Mouse (Mus musculus) thymus, adult 2 months (tissue): ENCODE data around the gene Arf1. TPM values are rescaled to one million over a fixed set of nuclear protein-coding genes. Genes with fewer than 3 reads are reported as not detected.

ENCODE experiments used
- DNase-seq: peaks from one replicate; pipeline ENCODE4 v3.0.0; 2021
- H3K27ac ChIP-seq: fragments of 200-500 bp; 2 replicates; pipeline ENCODE4 v1.5.1; 2012; ENCODE audit warnings: low read length, control low read depth; ENCODE audit not compliant: control insufficient read depth, insufficient read depth
- H3K27me3 ChIP-seq: fragments of 200-500 bp; 2 replicates; pipeline ENCODE4 v1.6.1; 2012; ENCODE audit warnings: mild to moderate bottlenecking, low read length, moderate library complexity, mixed read lengths; ENCODE audit not compliant: control insufficient read depth, insufficient read depth
- H3K36me3 ChIP-seq: fragments of 200-500 bp; 2 replicates; pipeline ENCODE4 v1.6.1; 2012; ENCODE audit warnings: mild to moderate bottlenecking, low read length, moderate library complexity; ENCODE audit not compliant: control insufficient read depth, insufficient read depth
- H3K4me1 ChIP-seq: fragments of 200-500 bp; replicated peaks from 2 replicates; pipeline ENCODE4 v1.6.1; 2012; ENCODE audit warnings: low read length; ENCODE audit not compliant: control insufficient read depth, insufficient read depth
- H3K4me3 ChIP-seq: fragments of 200-500 bp; 2 replicates; pipeline ENCODE4 v1.5.1; 2012; ENCODE audit warnings: mild to moderate bottlenecking, low read length, control low read depth, moderate library complexity; ENCODE audit not compliant: control insufficient read depth, insufficient read depth
- CTCF ChIP-seq: fragments of 200-500 bp; IDR thresholded peaks from 2 replicates; pipeline ENCODE4 v1.5.1; 2012; ENCODE audit warnings: mild to moderate bottlenecking, control low read depth, low read length, moderate library complexity, borderline replicate concordance; ENCODE audit not compliant: control insufficient read depth, poor library complexity, insufficient read depth; ENCODE audit errors: extremely low read depth
- POLR2A ChIP-seq: fragments of 200-500 bp; IDR thresholded peaks from 2 replicates; pipeline ENCODE4 v1.6.1; 2012; ENCODE audit warnings: mild to moderate bottlenecking, low read length, control low read depth, moderate library complexity; ENCODE audit not compliant: control insufficient read depth, poor library complexity, insufficient read depth; ENCODE audit errors: extremely low read depth
- WGBS: fragments of 180-500 bp; shearing (Covaris S2); methylation state at CpG from one replicate; pipeline ENCODE4 v1.1.7; 2018; 5-methylcytosine and 5-hydroxymethylcytosine counted together
- polyA plus RNA-seq: library from polyadenylated mRNA; depleted of rRNA; stranded (reverse); fragments of >200 nt; gene quantifications from 2 replicates; pipeline ENCODE4 v1.2.3, GENCODE M21; 2012

The Arf1 gene
- polyA plus RNA-seq, 1 experiment, result 561 TPM

GRCm38 (mm10) chr11:59239796-59240195 is 11.7 kb upstream of the Arf1 start:
- 93% methylated on average over 4 of the region's 4 CpGs for WGBS
- TF ChIP-seq CTCF (no peak), POLR2A (no peak)
- Histone ChIP-seq H3K4me3 (no peak overlapping the region), H3K36me3 (no peaks in the 10 kb centered on the region), H3K27me3 (no peaks in the 10 kb centered on the region), H3K27ac (no peak overlapping the region), H3K4me1 (no peaks in the 10 kb centered on the region)
- DNase-seq, result no peak

DNA sequence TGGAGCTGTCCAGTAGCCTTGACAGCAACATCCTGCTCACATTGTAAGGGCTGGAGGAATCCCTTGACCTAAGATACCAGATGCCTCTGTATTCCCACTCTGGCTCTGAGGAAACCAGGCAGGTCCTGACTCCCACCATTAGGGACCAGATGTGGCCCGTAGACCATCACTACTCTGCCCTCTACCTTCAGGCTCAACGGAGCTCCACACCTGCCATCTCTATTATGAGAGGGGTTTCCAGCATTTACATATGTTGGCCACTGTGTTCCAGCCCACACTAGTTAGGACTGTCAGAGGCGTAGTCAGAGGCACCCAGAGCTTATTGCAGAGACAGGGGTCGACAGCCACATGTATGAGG is 11.3 kb upstream of the Arf1 start:
- no peak for DNase-seq
- H3K27me3 ChIP-seq, result no peaks in the 10 kb centered on the region

DNA sequence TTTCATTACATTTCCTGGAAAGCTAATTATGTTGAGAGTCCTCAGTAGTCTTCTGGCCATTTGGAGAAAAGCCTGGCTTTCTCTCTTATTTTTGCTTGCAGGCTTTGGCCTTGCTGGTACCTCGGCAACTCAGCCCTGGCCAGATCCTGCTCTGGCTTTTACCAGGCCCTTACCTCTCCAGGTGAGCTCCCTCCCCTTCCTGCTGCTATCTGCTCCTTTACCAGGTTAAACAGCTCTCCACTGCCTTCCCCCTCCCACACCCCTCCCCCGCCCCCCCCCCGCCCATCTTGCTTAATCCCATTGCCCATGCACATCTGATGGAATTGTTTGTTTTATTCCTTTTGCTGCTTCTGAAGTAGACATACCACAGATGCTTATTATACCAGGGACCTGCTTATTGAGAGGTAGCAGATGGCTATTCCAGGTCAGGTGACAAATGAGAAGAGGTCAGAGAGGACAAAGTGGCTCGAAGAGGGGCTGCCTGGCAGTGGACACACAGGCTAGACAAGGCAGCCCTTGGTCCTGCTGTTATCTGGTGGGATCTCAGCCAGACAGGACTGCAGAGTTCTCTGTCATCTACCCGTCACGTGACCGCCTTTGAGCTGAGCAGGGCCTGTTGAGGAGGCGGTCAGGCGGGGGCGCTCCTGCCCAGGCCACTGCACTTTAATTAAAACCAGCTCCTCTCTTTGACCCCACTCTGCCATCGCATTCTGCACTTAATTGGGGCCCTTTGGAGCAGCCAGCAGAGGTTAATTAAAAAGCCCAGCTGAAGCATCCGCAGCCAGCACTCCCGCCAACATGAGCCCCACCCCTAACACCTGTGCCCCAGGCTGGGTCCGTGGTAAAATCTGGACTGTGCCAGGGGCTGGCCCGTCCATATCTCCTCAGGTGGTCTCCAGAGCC is 10.7 kb upstream of the Arf1 start:
- 12% methylated on average over 15 of the region's 15 CpGs for WGBS
- no peaks in the 10 kb centered on the region for H3K36me3 ChIP-seq
- H3K4me1 ChIP-seq, result no peaks in the 10 kb centered on the region
- no peak overlapping the region for H3K4me3 ChIP-seq
- no peak for TF ChIP-seq POLR2A
- TF ChIP-seq CTCF, result no peak
- no peaks in the 10 kb centered on the region for H3K27me3 ChIP-seq
- H3K27ac ChIP-seq, result no peak overlapping the region
- DNase-seq, result peak; percentile 40

More for the DNA sequence above, 11.3 kb upstream of the Arf1 start:
- no peak overlapping the region for H3K27ac ChIP-seq
- WGBS, result 82% methylated on average over 4 of the region's 4 CpGs
- TF ChIP-seq POLR2A, result no peak
- TF ChIP-seq CTCF, result no peak
- H3K36me3 ChIP-seq, result no peaks in the 10 kb centered on the region
- no peaks in the 10 kb centered on the region for H3K4me1 ChIP-seq
- no peak overlapping the region for H3K4me3 ChIP-seq

GRCm38 (mm10) chr11:59232797-59233196 is 4.7 kb upstream of the Arf1 start:
- Histone ChIP-seq H3K27me3 (no peaks in the 10 kb centered on the region), H3K4me1 (peaks cover 10% of the 10 kb centered on the region), H3K36me3 (no peaks in the 10 kb centered on the region), H3K4me3 (no peak overlapping the region), H3K27ac (no peak overlapping the region)
- TF ChIP-seq CTCF (no peak), POLR2A (no peak)
- 80% methylated on average over 2 of the region's 2 CpGs for WGBS
- DNase-seq, result no peak

DNA sequence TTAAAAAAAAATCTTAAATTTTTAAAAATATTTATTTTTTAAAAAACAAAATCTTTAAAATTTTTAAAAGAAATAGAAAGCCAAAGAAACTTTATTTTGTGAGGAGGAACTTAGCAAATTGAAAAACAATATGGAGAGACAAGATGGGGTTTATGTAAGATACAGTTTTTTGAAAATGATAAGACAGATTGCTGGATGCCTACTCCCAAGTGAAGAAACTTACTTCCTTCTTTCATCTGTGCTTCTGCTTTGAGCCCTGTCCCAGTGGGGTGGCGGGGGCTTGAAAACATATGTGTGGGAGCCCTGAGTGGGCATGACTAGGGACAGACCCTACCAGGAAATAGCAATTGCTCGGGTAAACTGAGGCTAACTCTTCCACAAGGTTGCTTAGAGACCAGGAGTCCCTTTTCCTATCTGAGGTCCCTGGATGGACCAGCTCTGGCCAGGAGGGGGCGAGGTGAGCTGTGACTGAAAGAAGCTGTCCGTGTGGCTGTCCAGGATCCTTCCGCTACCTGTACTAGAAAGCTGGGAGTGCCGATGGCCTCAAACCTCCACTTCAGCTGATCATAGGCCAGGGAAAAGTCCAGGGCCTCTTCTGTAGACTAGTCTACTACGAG is 2.2 kb upstream of the Arf1 start:
- H3K27ac ChIP-seq, result no peak overlapping the region

DNA sequence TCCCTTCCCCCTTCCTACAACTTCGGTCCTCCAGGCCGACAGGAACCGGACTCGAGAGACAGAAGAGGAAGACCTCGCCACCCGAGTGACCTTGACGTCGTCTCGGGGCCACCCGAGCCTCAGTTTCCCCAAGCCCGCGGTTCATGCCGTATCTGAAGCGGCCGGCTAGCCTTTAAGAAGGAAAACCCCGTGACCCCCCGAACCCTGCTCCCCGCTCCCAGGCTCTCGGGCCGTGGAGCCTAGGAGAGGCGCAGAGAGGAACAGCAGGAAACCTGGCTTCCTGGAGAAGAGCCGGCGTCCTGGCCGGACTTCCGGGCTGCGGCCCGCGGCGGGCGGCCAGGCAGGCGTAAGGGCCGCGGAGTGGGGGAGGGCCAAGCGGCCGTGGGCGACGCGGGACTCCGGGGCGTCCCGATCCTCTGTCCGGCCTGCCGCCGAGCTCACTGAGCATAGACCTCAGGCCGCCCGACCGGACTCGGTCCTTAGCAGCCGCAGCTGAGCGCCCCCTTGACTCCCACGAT is 407 bp downstream of the Arf1 start:
- under 1% methylated on average over 51 of the region's 51 CpGs for WGBS
- no peak for DNase-seq
- TF ChIP-seq CTCF, result 0 out of 2 replicates have a peak, but pooled peaks have one; percentile 35
- TF ChIP-seq POLR2A, result no peak
- H3K36me3 ChIP-seq, result no peaks in the 10 kb centered on the region
- 0 out of 2 replicates have a peak overlapping the region, but pooled peaks have one; percentile 8 for H3K27ac ChIP-seq
- peaks cover 22% of the 10 kb centered on the region for H3K4me1 ChIP-seq
- no peaks in the 10 kb centered on the region for H3K27me3 ChIP-seq
- H3K4me3 ChIP-seq, result peak overlapping the region; percentile 78

More for the DNA sequence above, 2.2 kb upstream of the Arf1 start:
- TF ChIP-seq CTCF (peak; percentile 71; the same call in 1 of the 2 replicates), POLR2A (no peak)
- Histone ChIP-seq H3K4me1 (peaks cover 17% of the 10 kb centered on the region), H3K36me3 (no peaks in the 10 kb centered on the region), H3K4me3 (no peak overlapping the region), H3K27me3 (no peaks in the 10 kb centered on the region)
- 18% methylated on average over 7 of the region's 7 CpGs for WGBS
- DNase-seq, result peak; percentile 66
